Mouse (Mus musculus) heart, adult 2 months (tissue): Measurements from ENCODE around the gene Atf7ip2.

Source experiments
- CTCF ChIP-seq: fragments of 200-600 bp; IDR thresholded peaks from 2 replicates; pipeline ENCODE4 v1.8.1; 2022; ENCODE audit warnings: antibody characterized with exemption, mild to moderate bottlenecking, moderate library complexity
- EP300 ChIP-seq: fragments of 200-500 bp; IDR thresholded peaks from 2 replicates; pipeline ENCODE4 v1.6.1; 2011; ENCODE audit warnings: low read depth, low read length, control low read depth; ENCODE audit not compliant: insufficient read depth
- POLR2A ChIP-seq: fragments of 200-500 bp; IDR thresholded peaks from 2 replicates; pipeline ENCODE4 v1.6.1; 2011; ENCODE audit warnings: mild to moderate bottlenecking, low read depth, low read length, control low read depth; ENCODE audit not compliant: insufficient read depth

DNA sequence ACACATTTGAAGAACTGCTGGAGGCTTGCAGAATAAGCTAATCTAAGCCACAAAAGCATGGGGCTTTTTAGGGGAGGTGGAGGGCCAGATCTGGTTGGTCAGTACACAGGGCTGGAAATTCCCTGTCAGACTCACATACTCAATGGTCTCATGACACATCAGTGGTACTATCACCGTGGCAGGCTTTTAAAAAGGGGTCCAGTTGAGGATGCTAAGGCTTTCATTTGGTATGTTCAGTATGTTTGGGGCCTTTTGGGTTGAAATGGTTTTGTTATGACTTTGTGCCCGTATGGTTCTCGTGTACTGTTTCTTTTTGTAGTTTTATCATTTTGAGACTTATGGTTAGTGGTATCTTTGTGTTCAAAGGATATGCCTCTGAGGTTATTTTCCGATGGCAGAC, 21.2 kb upstream of the Atf7ip2 start:
- no peak for TF ChIP-seq CTCF
- no peak for TF ChIP-seq POLR2A
- no peak for TF ChIP-seq EP300
